Mouse (Mus musculus) adrenal gland, adult 2 months (tissue): ENCODE measurements around the gene Acap1. TPM values are rescaled to one million over a fixed set of nuclear protein-coding genes. Genes with fewer than 3 reads are reported as not detected.
"Not testable (repeated sequence)": the region's sequence is repeated elsewhere in the genome, so short reads cannot be mapped to it uniquely, and the experiment has no call there.

ENCODE experiments used
- DNase-seq: peaks from one replicate; pipeline ENCODE4 v3.0.0; 2021
- long read RNA-seq: library from polyadenylated mRNA; stranded (forward); transcript quantifications from one replicate; pipeline ENCODE4 v2.0.0, GENCODE M21; 2021
- polyA plus RNA-seq: library from polyadenylated mRNA; depleted of rRNA; stranded (reverse); fragments of >200 nt; gene quantifications from 2 replicates; pipeline ENCODE4 v1.2.3, GENCODE M21; 2012; rRNA removed
- total RNA-seq, 2 experiments: library from RNA; stranded (reverse); gene quantifications; 2 replicates each; pipeline ENCODE4 v1.2.3; 2021

Gene Acap1
- total RNA-seq, result under 1 TPM; 0.46 to 0.69 TPM
- polyA plus RNA-seq, result 0.71 and 1.0 TPM in 2 replicates
- long read RNA-seq, result 0 reads

- DNase-seq, result no peak
Measured at GRCm38 (mm10) chr11:69895291-69895690, at the start of gene Acap1. TSS of gene Acap1 (minus strand) at chr11:69895539.

- DNase-seq, result no peak
Measured at GRCm38 (mm10) chr11:69940962-69941361, 45.6 kb upstream of the Acap1 start.

- DNase-seq, result no peak
Measured at GRCm38 (mm10) chr11:69939731-69940130, 44.4 kb upstream of the Acap1 start.

GRCm38 (mm10) chr11:69939181-69939580, 43.8 kb upstream of the Acap1 start:
- DNase-seq, result peak; percentile 10

GRCm38 (mm10) chr11:69938401-69938979, 43.2 kb upstream of the Acap1 start:
- no peak for DNase-seq

GRCm38 (mm10) chr11:69937834-69938233, 42.5 kb upstream of the Acap1 start:
- no peak for DNase-seq

- DNase-seq, result peak; percentile 59
Measured at GRCm38 (mm10) chr11:69937385-69937784, 42.0 kb upstream of the Acap1 start.

- no peak for DNase-seq
Measured at GRCm38 (mm10) chr11:69936714-69937347, 41.5 kb upstream of the Acap1 start.

GRCm38 (mm10) chr11:69936156-69936555, 40.8 kb upstream of the Acap1 start:
- DNase-seq, result no peak

GRCm38 (mm10) chr11:69935137-69935879, 40.0 kb upstream of the Acap1 start, which contains the start of gene Ybx2:
TSS of gene Ybx2 (plus strand) at chr11:69935796.
- peak; percentile 92 for DNase-seq

- DNase-seq, result no peak
Measured at GRCm38 (mm10) chr11:69934681-69935080, 39.3 kb upstream of the Acap1 start.

GRCm38 (mm10) chr11:69934169-69934568, 38.8 kb upstream of the Acap1 start:
- peak; percentile 91 for DNase-seq

- no peak for DNase-seq
Measured at GRCm38 (mm10) chr11:69933066-69933465, 37.7 kb upstream of the Acap1 start.

- no peak for DNase-seq
Measured at GRCm38 (mm10) chr11:69932254-69932653, 36.9 kb upstream of the Acap1 start.

- no peak for DNase-seq
Measured at GRCm38 (mm10) chr11:69931769-69932168, 36.4 kb upstream of the Acap1 start.

GRCm38 (mm10) chr11:69930967-69931537, 35.7 kb upstream of the Acap1 start:
- DNase-seq, result no peak

- DNase-seq, result not testable (repeated sequence)
Measured at GRCm38 (mm10) chr11:69930176-69930575, 34.8 kb upstream of the Acap1 start.

- no peak for DNase-seq
Measured at GRCm38 (mm10) chr11:69929712-69930111, 34.4 kb upstream of the Acap1 start.

GRCm38 (mm10) chr11:69927501-69927900, 32.2 kb upstream of the Acap1 start:
- DNase-seq, result no peak

- no peak for DNase-seq
Measured at GRCm38 (mm10) chr11:69922796-69923195, 27.5 kb upstream of the Acap1 start.

- no peak for DNase-seq
Measured at GRCm38 (mm10) chr11:69922012-69922756, 26.8 kb upstream of the Acap1 start.
